Mouse (Mus musculus) left cerebral cortex, adult 18-20 months (tissue): Measurements from ENCODE around the gene Spsb1. TPM values are rescaled to one million over a fixed set of nuclear protein-coding genes. Genes with fewer than 3 reads are reported as not detected.
A peak's percentile ranks its signal among the peaks of the same experiment; 100 is the strongest.

Experiments
- DNase-seq, 2 experiments: peaks; one replicate each; pipeline ENCODE4 v3.0.0; 2021 to 2022; ENCODE audit warnings: low spot score in 2 of 2, mixed read lengths in 1 of 2
- total RNA-seq, 2 experiments: library from RNA; stranded (reverse); gene quantifications; 2 replicates each; pipeline ENCODE4 v1.2.3; 2021

Spsb1 gene
- total RNA-seq, 2 experiments from 2014 or later, result 11.1 to 13.8 TPM

DNA sequence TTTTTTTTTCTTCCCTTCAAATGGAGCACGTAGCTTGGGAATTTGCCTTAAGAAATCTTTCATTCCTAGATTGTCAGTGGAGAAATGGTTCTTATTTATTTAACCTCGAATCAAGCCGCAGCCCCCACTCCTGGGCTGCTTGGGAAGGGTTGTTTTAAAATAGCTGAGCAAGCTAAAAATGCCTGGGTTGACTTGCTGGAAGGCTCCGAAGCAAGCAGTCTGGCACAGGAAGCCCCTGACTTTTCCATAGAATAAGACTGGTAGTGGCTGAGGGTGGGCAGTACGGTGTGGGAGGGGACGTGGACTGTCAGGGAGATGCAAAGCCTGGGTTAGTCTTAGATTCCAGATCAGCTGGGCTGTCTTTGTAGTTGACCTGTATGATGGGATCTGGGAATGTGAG lies 94.5 kb downstream of the Spsb1 start:
- no peak for DNase-seq

DNA sequence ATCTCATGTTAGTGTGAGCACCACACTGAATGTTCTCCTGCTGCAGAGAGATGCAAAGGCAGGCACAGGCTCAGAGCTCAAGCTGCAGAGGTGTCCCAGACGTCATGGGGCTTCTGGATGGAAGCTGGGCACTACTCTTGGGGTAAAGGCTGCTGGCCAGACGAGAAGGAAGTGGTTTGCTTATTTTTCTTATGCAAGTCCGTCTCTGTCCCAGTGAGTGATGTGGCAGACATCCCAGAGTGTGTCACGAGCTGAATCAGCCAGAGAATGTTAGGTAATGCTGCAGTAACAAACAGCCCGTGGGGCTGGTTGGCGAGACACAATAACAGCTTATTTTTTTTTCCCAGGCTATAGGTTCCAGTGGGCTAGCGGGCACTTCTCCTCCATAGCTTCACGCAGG lies 96.3 kb downstream of the Spsb1 start:
- no peak for DNase-seq

DNA sequence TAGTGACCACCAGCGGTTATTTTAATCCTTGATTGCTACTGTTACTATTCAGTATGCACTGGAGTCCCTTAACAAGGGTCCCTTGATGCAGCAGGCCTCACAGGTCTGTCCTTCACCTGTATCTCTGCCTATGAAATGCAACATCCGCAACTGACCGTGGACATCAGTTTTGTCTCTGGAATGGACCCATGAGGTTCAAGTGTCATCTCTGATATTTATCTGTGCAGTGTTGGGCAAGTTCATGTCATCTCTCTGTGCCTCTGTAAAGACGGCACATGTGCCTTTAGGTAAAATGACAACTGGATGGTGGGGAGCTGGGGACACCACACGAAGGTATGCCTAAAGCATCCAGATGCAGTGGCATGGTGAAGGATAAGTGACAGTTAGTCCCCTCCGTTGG lies 96.7 kb downstream of the Spsb1 start:
- DNase-seq, result no peak

- no peak for DNase-seq
Observed at GRCm38 (mm10) chr4:149857688-149858087, 97.2 kb downstream of the Spsb1 start.

- no peak for DNase-seq
Observed at GRCm38 (mm10) chr4:149855892-149856807, 98.7 kb downstream of the Spsb1 start.

DNA sequence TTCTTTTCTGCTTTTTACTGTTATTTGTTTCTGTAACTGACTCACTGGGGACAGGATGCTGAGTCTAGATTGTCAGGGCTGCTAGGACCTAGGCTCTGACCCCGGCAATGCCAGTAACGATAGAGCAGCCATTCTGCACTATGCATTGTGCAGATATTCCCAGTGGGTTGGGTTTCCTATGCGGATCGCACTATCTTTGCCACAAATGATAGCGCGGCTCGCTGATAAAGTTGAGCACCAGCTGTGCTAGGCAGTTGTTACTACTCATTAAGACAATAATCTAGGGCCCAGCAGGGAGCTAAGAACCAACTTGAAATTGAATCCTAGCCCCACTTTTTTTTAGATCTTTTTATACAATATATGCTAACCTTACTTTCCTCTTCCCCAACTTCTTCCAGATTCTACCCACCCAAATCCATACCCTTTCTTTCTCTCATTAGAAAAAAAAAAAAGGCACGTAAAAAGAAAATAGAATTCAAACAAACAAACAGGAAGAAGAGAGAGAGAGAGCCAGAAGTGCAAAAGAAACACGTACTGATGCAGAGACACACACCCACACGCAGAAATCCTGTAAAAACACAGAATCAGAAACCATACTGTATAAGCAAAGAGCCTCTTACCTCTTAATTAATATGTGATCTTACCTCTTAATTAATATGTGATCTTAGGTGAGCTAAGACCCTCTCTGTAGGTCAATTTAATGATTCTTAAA lies 99.5 kb downstream of the Spsb1 start:
- no peak for DNase-seq

GRCm38 (mm10) chr4:149854770-149855169 lies 100.1 kb downstream of the Spsb1 start:
- no peak for DNase-seq

DNA sequence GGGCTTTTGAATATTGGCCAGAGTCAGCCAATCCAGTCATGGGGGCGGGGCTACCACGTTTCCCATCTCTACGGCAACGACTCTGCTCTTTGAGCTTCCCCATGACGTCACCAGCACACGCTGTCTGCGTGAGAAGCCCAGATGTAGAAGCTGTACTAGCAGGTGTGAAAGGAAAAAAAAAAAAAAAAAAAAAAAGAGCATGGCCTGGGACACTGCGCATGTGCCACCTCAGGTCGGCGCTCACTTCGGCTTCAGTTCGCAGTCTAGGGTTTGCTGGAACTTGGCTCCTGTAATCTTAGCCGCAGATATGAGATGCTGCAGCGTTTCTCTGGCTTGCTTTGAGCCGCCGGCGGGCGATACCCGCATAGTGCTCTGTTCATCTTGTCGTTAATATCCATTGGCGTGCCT lies 100.5 kb downstream of the Spsb1 start:
- DNase-seq, result peak; percentile 36 to 41

- DNase-seq, result no peak
Observed at GRCm38 (mm10) chr4:149853698-149854284, 101.1 kb downstream of the Spsb1 start.

GRCm38 (mm10) chr4:149851554-149851953 lies 103.3 kb downstream of the Spsb1 start:
- DNase-seq, result no peak

DNA sequence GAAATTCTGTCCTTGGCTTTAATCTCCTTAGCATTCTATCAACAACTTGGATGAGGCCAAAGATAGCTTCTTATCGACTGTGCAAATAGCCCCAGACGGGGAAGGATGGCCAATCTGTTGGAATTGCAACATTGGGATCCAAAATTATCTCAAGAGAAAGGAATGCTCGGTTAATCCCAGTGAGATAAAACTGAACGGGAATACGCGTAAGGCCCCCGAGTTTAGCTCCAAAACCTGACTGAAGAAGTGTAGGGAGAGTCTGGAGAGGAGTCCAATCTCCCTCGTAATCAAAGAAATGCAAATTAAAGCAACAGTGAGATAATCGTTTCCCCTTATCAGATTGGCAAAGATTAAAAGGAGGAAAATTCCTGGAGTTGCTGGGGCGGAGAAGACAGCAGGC lies 104.2 kb downstream of the Spsb1 start:
- DNase-seq, result no peak

DNA sequence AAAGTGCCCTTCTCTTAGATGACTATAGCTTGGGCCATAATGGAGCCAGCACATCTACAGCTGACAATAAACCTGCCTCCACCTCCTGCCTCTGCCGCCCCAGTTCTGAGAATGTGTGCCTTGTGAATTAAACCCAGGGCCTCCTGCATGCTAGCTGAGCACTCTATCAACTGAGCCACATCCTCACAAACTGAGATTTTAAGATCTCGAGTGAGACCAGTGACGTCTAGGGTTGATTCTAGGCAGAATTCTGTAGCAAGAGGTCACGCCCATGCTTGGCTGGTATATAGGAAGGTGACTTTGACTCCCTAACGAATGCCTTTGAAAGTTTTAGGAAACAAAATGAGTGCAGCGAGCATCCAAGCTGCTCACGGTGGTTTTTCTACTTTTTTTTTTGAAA lies 104.8 kb downstream of the Spsb1 start:
- no peak for DNase-seq

DNA sequence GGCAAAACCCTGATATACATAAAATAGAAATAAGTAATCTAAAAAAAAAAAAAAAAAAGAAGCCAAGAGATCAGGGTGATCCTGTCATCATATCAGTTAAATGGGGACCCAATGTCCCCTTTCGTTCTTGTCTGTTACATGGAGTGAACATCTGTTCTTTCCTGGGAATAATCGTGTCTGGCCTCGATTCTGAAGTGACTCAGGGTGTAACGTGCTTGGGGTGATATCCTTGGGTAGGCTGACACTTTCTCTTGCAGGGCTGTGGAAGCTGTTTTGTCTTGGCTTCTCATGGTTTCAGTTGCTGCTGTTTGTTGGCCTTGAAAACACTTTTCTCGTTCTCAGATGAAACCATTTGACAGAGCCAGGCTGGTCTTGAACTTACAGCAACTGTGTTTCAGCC lies 105.8 kb downstream of the Spsb1 start:
- no peak for DNase-seq

DNA sequence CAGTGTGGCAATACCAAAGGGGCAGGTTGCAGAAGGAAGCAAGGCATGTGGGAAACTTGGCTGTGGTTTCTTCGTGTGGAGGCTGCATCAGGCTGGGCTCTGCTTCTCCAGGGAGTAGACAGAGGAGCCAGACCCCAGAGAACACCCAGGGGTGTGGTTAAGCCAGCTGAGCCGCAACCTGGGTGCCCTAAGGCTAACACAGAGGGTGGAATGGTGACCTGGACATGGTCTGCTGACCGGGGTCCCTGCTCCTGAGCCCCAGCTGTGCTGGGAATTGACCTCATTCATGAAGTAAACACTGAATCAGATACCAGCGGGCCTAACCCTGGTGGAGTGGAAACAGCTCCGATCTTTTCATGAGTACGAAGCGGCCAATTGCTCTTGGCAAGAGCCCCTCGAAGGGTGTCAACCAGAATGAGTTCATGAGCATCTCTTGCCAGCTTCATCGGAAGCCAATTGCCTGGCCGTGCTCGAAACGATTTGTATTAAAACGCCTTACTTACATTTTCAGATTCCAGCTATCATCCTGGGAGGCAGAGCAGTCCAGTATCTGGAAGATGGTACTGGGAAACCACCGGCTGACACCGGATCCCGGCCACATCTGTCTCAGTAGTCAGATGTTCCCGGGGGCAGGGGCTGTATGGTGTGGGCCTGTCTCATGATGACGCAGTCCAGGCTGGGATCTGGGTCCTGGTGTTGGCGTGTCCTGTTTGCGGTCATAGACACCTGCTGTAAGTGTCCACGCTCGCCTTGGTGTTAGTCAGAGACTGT lies 107.8 kb downstream of the Spsb1 start:
- DNase-seq, result peak in 1 of 2 experiments; percentile 15

Other genes with a start within 250 kb of the Spsb1 start
- gene Tmem201, start 217.0 kb downstream of the Spsb1 start, total RNA-seq, result 10 to 100 TPM; 61.0 to 64.6 TPM
- gene Slc25a33, start 180.8 kb downstream of the Spsb1 start, total RNA-seq, result 10 to 100 TPM; 30.5 to 31.8 TPM
- 10 to 100 TPM; 11.2 to 11.5 TPM for gene H6pd, start 54.0 kb upstream of the Spsb1 start, total RNA-seq
- gene Gpr157, start 132.3 kb upstream of the Spsb1 start, total RNA-seq, result 1 to 10 TPM; 1.4 to 2.0 TPM
- gene Slc2a5, start 164.2 kb upstream of the Spsb1 start, total RNA-seq, result 1 to 10 TPM; 7.3 to 8.2 TPM
- not detected for gene Slc2a7, start 193.9 kb upstream of the Spsb1 start, total RNA-seq
- not detected for gene Car6, start 246.3 kb upstream of the Spsb1 start, total RNA-seq